Mouse (Mus musculus) frontal cortex, adult (tissue): ENCODE data around the gene Tsacc.
A peak's percentile ranks its signal among the peaks of the same experiment; 100 is the strongest.
"Not testable (repeated sequence)": the region's sequence is repeated elsewhere in the genome, so short reads cannot be mapped to it uniquely, and the experiment has no call there.

Source experiments
- ATAC-seq: cut with Nextera tagmentation; 2 replicates; pipeline ENCODE4 v1.9.2; 2017; ENCODE audit warnings: mild to moderate bottlenecking, moderate library complexity, mixed read lengths; ENCODE audit not compliant: low TSS enrichment

Gene Tsacc

GRCm38 (mm10) chr3:88284815-88285564 lies 11.8 kb downstream of the Tsacc start:
- ATAC-seq: not testable (repeated sequence)

- not testable (repeated sequence) for ATAC-seq
Observed at GRCm38 (mm10) chr3:88281141-88281916, 15.5 kb downstream of the Tsacc start.

GRCm38 (mm10) chr3:88280035-88280434 lies 16.8 kb downstream of the Tsacc start:
- ATAC-seq: no peak

- ATAC-seq: peak; percentile 77; the same call in 1 of the 2 replicates
Observed at GRCm38 (mm10) chr3:88276529-88277143, 20.2 kb downstream of the Tsacc start.

GRCm38 (mm10) chr3:88276121-88276520 lies 20.7 kb downstream of the Tsacc start:
- no peak for ATAC-seq

- ATAC-seq: no peak
Observed at GRCm38 (mm10) chr3:88274002-88274401, 22.8 kb downstream of the Tsacc start.

- no peak for ATAC-seq
Observed at GRCm38 (mm10) chr3:88271859-88272258, 24.9 kb downstream of the Tsacc start.

GRCm38 (mm10) chr3:88271298-88271697 lies 25.5 kb downstream of the Tsacc start:
- ATAC-seq: not testable (repeated sequence)

- no peak for ATAC-seq
Observed at GRCm38 (mm10) chr3:88268991-88269390, 27.8 kb downstream of the Tsacc start.

- ATAC-seq: not testable (repeated sequence)
Observed at GRCm38 (mm10) chr3:88268014-88268413, 28.8 kb downstream of the Tsacc start.

- no peak for ATAC-seq
Observed at GRCm38 (mm10) chr3:88262346-88262745, 34.5 kb downstream of the Tsacc start.

GRCm38 (mm10) chr3:88256382-88256781 lies 40.4 kb downstream of the Tsacc start:
- no peak for ATAC-seq

GRCm38 (mm10) chr3:88255950-88256349 lies 40.8 kb downstream of the Tsacc start:
- ATAC-seq: no peak

- peak; percentile 38; the same call in 1 of the 2 replicates for ATAC-seq
Observed at GRCm38 (mm10) chr3:88254268-88254926, 42.4 kb downstream of the Tsacc start, which contains the start of gene Rhbg. Gene Rhbg (minus strand): TSS chr3:88254709.

GRCm38 (mm10) chr3:88252739-88253138 lies 44.1 kb downstream of the Tsacc start:
- ATAC-seq: no peak

- no peak for ATAC-seq
Observed at GRCm38 (mm10) chr3:88248406-88248805, 48.4 kb downstream of the Tsacc start.

GRCm38 (mm10) chr3:88247666-88248065 lies 49.1 kb downstream of the Tsacc start:
- no peak for ATAC-seq

- ATAC-seq: 0 out of 2 replicates have a peak, but pooled peaks have one; percentile 24
Observed at GRCm38 (mm10) chr3:88245811-88246210, 51.0 kb downstream of the Tsacc start.

GRCm38 (mm10) chr3:88244071-88244470 lies 52.7 kb downstream of the Tsacc start:
- ATAC-seq: peak; percentile 27; the same call in 1 of the 2 replicates

- peak; percentile 70 for ATAC-seq
Observed at GRCm38 (mm10) chr3:88242531-88242930, 54.3 kb downstream of the Tsacc start.

GRCm38 (mm10) chr3:88241045-88241786 lies 55.6 kb downstream of the Tsacc start:
- ATAC-seq: no peak
